Mouse (Mus musculus) kidney, adult 8-10 months (tissue): ENCODE data around the gene Gp1bb.

Source experiments
- DNase-seq, 2 experiments: peaks; one replicate each; pipeline ENCODE4 v3.0.0; 2022

Gene Gp1bb

DNA sequence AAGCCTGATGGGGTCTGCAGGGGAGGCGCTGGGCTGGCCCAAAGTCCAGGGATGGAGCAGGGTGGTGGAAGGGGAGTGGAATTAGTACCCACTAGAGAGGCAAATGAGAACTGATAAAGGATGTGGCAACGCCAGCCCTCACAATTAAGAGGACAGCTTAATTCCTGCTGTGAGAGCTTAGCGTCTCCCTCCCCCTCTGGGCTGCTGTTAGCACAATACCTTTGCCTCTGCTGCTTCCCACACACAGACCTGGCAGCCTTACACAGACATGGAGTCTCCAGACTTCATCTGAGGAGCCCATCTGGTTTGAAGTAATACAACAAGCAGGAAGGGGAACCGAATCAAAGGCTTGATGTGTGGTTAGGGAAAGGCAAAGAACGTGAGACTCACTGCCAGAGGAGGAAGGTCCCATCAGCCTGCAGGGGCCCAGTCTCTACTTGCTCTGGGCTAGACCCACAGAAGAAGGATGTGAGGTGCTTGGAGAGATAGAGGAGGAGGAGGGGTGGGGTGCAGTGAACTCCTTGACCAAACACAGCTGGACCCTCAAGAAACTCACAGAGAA, 44.5 kb downstream of the Gp1bb start:
- DNase-seq = no peak

DNA sequence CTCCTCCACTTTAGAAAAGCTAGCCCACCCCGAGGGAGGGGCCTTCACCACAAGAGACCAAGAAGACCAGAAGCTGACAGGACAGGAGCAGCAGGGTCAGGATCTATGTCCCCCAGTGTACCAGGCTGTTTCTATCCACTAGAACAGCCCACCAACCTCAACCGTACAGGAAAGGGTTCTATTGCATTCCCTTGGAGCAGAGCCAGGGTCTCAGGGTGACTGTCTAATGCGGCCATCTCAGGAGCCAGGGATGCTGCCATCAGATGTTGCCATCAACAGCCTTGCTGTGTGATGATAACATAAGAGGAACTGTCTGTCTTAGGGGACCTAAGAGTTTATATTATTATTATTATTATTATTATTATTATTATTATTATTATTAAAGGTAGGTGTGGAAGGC, 45.1 kb downstream of the Gp1bb start:
- DNase-seq = no peak

DNA sequence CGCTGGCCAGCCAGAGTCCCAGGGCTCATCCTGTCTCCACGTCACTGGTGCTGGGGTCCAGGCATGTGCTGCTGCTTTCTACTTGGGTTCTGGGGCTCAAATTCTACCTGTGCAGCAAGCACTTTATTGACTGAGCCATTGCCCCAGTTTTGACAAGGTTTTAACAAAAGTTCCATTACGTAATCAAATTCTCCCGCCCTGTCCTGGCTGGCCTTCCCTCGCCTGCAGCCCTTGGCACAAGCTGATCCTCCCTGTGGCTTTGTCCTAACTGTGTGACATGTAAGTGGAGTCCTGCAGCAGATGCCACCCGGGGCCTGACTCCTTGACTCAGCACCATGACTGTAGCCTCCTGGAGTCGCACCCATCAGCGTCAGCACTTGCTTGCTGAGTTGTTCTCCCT, 48.0 kb downstream of the Gp1bb start:
- no peak for DNase-seq
